Mouse (Mus musculus): ENCODE measurements around the gene Syne2. TPM values are rescaled to one million over a fixed set of nuclear protein-coding genes. Genes with fewer than 3 reads are reported as not detected.

Gene Syne2
- polyA plus RNA-seq, 1 experiment, result 9.8 TPM

- no peak overlapping the region for H3K27ac ChIP-seq (ENCODE audit: insufficient read depth, low read depth, low read length)
- TF ChIP-seq CTCF (IDR thresholded peaks at IDR 0.05; ENCODE audit: low read depth, low read length) (no peak), POLR2A (IDR thresholded peaks at IDR 0.05; ENCODE audit: borderline replicate concordance, low read depth, low read length) (no peak)
- no peaks in the 10 kb centered on the region for H3K4me1 ChIP-seq (ENCODE audit: control insufficient read depth, insufficient read depth, low read length)
- no peak overlapping the region for H3K4me3 ChIP-seq (ENCODE audit: insufficient read depth, low read length)
Measured at GRCm38 (mm10) chr12:75859936-75860335, 42.0 kb downstream of the Syne2 start.

DNA sequence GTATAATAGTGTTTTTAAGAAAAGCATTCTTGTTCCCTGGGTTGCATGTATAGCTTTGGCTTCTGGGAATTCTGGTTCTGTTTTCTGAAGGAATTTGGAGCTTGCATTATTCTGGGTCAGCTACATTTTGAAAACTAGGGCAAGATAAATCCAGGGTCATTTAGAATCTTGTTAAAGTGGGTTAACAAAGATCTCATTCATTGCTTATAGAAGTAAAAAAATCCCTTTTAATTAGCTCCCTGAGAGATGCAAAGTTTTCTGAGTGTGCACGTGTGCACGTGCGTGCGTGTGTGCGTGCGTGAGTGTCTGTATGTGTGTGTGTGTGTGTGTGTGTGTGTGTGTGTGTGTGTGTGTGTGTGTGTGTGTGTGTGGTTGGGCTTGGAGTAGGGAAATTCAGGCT lies 42.9 kb downstream of the Syne2 start:
- H3K4me3 ChIP-seq (ENCODE audit: insufficient read depth, low read length), result no peak overlapping the region
- H3K4me1 ChIP-seq (ENCODE audit: control insufficient read depth, insufficient read depth, low read length), result no peaks in the 10 kb centered on the region
- no peak overlapping the region for H3K27ac ChIP-seq (ENCODE audit: insufficient read depth, low read depth, low read length)
- no peak for TF ChIP-seq CTCF (IDR thresholded peaks at IDR 0.05; ENCODE audit: low read depth, low read length)
- no peak for TF ChIP-seq POLR2A (IDR thresholded peaks at IDR 0.05; ENCODE audit: borderline replicate concordance, low read depth, low read length)

DNA sequence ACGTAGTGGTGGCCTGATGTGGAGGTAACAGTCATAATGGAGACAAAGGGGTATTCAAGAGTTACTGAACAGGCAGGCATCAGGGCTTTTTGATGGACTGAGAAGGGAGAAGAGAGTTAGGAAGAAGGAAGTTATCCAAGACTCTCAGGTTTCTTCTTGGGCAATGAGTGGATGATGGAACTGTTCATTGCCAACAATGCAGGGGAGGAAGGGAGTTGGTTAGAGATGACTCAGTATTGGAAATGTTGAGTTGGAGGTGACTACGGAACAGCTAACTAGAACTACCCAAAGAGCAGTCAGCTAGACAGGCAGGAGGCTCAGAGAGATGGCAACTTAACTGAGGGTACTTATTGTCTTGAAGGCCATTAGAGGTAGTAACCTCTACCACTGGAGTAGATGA lies 47.2 kb downstream of the Syne2 start:
- H3K4me1 ChIP-seq (ENCODE audit: control insufficient read depth, insufficient read depth, low read length), result no peaks in the 10 kb centered on the region
- no peak for TF ChIP-seq POLR2A (IDR thresholded peaks at IDR 0.05; ENCODE audit: borderline replicate concordance, low read depth, low read length)
- no peak for TF ChIP-seq CTCF (IDR thresholded peaks at IDR 0.05; ENCODE audit: low read depth, low read length)
- H3K4me3 ChIP-seq (ENCODE audit: insufficient read depth, low read length), result no peak overlapping the region
- H3K27ac ChIP-seq (ENCODE audit: insufficient read depth, low read depth, low read length), result no peak overlapping the region

GRCm38 (mm10) chr12:75866419-75867373 lies 48.8 kb downstream of the Syne2 start:
- TF ChIP-seq CTCF (IDR thresholded peaks at IDR 0.05; ENCODE audit: low read depth, low read length), result no peak
- TF ChIP-seq POLR2A (IDR thresholded peaks at IDR 0.05; ENCODE audit: borderline replicate concordance, low read depth, low read length), result no peak
- Histone ChIP-seq H3K4me1 (ENCODE audit: control insufficient read depth, insufficient read depth, low read length) (no peaks in the 10 kb centered on the region), H3K4me3 (ENCODE audit: insufficient read depth, low read length) (no peak overlapping the region), H3K27ac (ENCODE audit: insufficient read depth, low read depth, low read length) (no peak overlapping the region)

GRCm38 (mm10) chr12:75873546-75874235 lies 55.8 kb downstream of the Syne2 start:
- Histone ChIP-seq H3K4me3 (ENCODE audit: insufficient read depth, low read length) (no peak overlapping the region), H3K27ac (ENCODE audit: insufficient read depth, low read depth, low read length) (no peak overlapping the region), H3K4me1 (ENCODE audit: control insufficient read depth, insufficient read depth, low read length) (no peaks in the 10 kb centered on the region)
- TF ChIP-seq CTCF (IDR thresholded peaks at IDR 0.05; ENCODE audit: low read depth, low read length), result no peak
- no peak for TF ChIP-seq POLR2A (IDR thresholded peaks at IDR 0.05; ENCODE audit: borderline replicate concordance, low read depth, low read length)

GRCm38 (mm10) chr12:75874287-75874994 lies 56.5 kb downstream of the Syne2 start:
- TF ChIP-seq CTCF (IDR thresholded peaks at IDR 0.05; ENCODE audit: low read depth, low read length) (no peak), POLR2A (IDR thresholded peaks at IDR 0.05; ENCODE audit: borderline replicate concordance, low read depth, low read length) (no peak)
- Histone ChIP-seq H3K4me1 (ENCODE audit: control insufficient read depth, insufficient read depth, low read length) (no peaks in the 10 kb centered on the region), H3K27ac (ENCODE audit: insufficient read depth, low read depth, low read length) (no peak overlapping the region), H3K4me3 (ENCODE audit: insufficient read depth, low read length) (no peak overlapping the region)

DNA sequence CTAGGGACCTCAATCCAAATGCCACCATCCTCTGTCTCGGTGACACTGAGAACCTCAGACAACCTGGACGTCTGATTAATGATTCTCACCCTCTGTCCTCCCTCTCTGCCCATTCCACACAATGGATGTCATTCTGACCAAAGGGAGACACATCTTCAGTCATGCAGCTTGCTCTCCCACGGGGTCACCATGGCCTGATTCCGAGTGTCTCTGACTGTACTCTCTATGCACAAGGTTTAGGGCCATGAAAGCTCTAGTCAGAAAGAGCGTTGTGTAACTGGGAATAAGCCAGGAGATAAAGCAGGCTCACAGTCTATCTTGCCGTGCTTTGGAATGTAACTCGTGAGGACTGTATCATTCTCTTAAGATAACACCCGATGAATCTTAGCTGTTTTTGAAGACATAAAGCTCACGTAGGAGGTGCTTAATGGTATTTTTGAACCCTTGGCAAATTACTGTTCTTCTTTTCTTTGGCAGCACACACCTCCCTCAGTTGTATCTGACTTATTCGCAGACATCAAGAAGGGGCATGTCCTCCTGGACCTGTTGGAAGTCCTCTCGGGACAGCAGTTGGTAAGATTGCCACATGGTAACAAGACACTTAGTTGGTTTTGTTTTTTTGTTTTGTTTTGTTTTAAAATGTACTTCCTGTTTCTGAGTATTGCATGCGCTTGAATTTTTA lies 61.8 kb downstream of the Syne2 start:
- Histone ChIP-seq H3K27ac (ENCODE audit: insufficient read depth, low read depth, low read length) (no peak overlapping the region), H3K4me3 (ENCODE audit: insufficient read depth, low read length) (no peak overlapping the region), H3K4me1 (ENCODE audit: control insufficient read depth, insufficient read depth, low read length) (no peaks in the 10 kb centered on the region)
- TF ChIP-seq POLR2A (IDR thresholded peaks at IDR 0.05; ENCODE audit: borderline replicate concordance, low read depth, low read length), result no peak
- no peak for TF ChIP-seq CTCF (IDR thresholded peaks at IDR 0.05; ENCODE audit: low read depth, low read length)

GRCm38 (mm10) chr12:75881554-75881953 lies 63.6 kb downstream of the Syne2 start:
- H3K27ac ChIP-seq (ENCODE audit: insufficient read depth, low read depth, low read length), result no peak overlapping the region
- H3K4me1 ChIP-seq (ENCODE audit: control insufficient read depth, insufficient read depth, low read length), result no peaks in the 10 kb centered on the region
- no peak overlapping the region for H3K4me3 ChIP-seq (ENCODE audit: insufficient read depth, low read length)
- TF ChIP-seq CTCF (IDR thresholded peaks at IDR 0.05; ENCODE audit: low read depth, low read length) (no peak), POLR2A (IDR thresholded peaks at IDR 0.05; ENCODE audit: borderline replicate concordance, low read depth, low read length) (no peak)

- Histone ChIP-seq H3K27ac (ENCODE audit: insufficient read depth, low read depth, low read length) (no peak overlapping the region), H3K4me1 (ENCODE audit: control insufficient read depth, insufficient read depth, low read length) (no peaks in the 10 kb centered on the region), H3K4me3 (ENCODE audit: insufficient read depth, low read length) (no peak overlapping the region)
- no peak for TF ChIP-seq POLR2A (IDR thresholded peaks at IDR 0.05; ENCODE audit: borderline replicate concordance, low read depth, low read length)
- TF ChIP-seq CTCF (IDR thresholded peaks at IDR 0.05; ENCODE audit: low read depth, low read length), result no peak
Measured at GRCm38 (mm10) chr12:75886161-75886560, 68.2 kb downstream of the Syne2 start.
